Mouse (Mus musculus): ENCODE measurements around the gene Gm28576. TPM values are rescaled to one million over a fixed set of nuclear protein-coding genes. Genes with fewer than 3 reads are reported as not detected.
"Not testable (repeated sequence)": the region's sequence is repeated elsewhere in the genome, so short reads cannot be mapped to it uniquely, and the experiment has no call there.

The Gm28576 gene
- polyA plus RNA-seq (2015; fragmentation: Nextera tagmentation; extraction: Ambion mirVana) = not detected in 2 replicates

DNA sequence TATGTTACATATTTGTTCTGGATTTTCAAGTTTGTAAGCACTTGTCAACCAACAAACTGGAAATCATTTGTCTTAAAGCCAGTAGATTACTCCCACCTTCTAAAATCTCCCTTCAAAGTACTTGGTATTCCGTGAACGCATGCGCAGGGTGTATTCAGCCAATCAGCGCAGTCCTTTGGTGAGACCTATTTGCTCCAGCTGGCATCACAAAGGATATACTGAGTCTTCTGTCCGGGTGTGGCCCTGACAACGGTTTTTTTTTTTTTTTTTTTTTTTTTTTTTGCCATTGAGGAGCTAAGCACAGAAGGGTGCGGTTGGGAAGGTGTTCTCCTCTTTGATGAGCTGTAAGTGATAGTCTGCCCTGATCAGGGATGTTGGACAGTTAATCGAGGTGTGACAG lies at the start of gene Gm28576:
TSS of gene Gm28576 (plus strand) at position 301 of the 400 bp plus-strand sequence.
- H3K27me3 ChIP-seq (replicated peaks; ENCODE audit: control insufficient read depth, insufficient read depth, low read length); H3K27ac ChIP-seq (ENCODE audit: low read depth, low read length); H3K4me1 ChIP-seq (replicated peaks; ENCODE audit: control insufficient read depth, insufficient read depth, low read length); H3K4me2 ChIP-seq (replicated peaks; ENCODE audit: low read depth); H3K9me3 ChIP-seq (ENCODE audit: control insufficient read depth); ATAC-seq; H3K9ac ChIP-seq (ENCODE audit: low read depth, low read length); H3K36me3 ChIP-seq (ENCODE audit: control insufficient read depth, insufficient read depth); H3K4me3 ChIP-seq (ENCODE audit: low read depth, low read length): not testable (repeated sequence)
- WGBS = no CpG with 5 or more reads among the region's 8 CpGs

Other genes starting within 250 kb of the Gm28576 start
- gene Gm20826, start 84.5 kb upstream of the Gm28576 start, polyA plus RNA-seq (2015; fragmentation: Nextera tagmentation; extraction: Ambion mirVana) = not detected in 2 replicates

All from intestine, postnatal 0 days (tissue).